Mouse (Mus musculus): ENCODE results near the gene Ost4.

DNA sequence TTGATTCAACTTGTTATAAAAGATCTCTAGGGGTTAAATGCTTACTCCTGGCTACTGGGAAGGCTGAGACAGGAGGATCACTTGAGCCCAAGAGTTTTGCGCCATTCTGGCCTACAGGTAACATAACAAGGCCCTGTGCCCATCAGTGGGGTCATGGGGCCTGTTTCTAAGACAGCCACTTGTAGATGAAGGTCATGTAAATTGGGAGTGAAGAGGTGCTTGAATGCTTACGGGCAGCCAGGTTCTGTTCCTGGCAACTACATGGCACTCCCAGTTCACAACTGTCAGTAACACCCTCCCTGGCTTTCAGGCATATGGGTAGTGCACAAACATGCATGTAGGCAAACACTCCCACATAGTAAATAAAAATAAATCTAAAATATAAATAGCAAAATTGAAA, 43.3 kb upstream of the Ost4 start:
- no peak for TF ChIP-seq CTCF (IDR thresholded peaks at IDR 0.05; ENCODE audit: low read depth)
- no peak for TF ChIP-seq EP300 (IDR thresholded peaks at IDR 0.05; ENCODE audit: low read depth)
